Mouse (Mus musculus) embryonic fibroblast, embryonic 13.5 days (primary cell): ENCODE results near the gene Thtpa.

ENCODE experiments used
- CTCF ChIP-seq: IDR thresholded peaks from 2 replicates; pipeline ENCODE4 v1.5.1; 2011; ENCODE audit warnings: mild to moderate bottlenecking, control low read depth, low read length, moderate library complexity, borderline replicate concordance; ENCODE audit not compliant: insufficient read depth
- POLR2A ChIP-seq: IDR thresholded peaks from 2 replicates; pipeline ENCODE4 v1.6.1; 2011; ENCODE audit warnings: low read depth, mild to moderate bottlenecking, control low read depth, low read length, moderate library complexity

GRCm38 (mm10) chr14:55053708-55054190, 40.8 kb upstream of the Thtpa start:
- TF ChIP-seq POLR2A (no peak), CTCF (no peak)
